Mouse (Mus musculus) ovary, adult 18-20 months (tissue): Measurements from ENCODE around the gene Emilin3.
"Not testable (repeated sequence)": the region's sequence is repeated elsewhere in the genome, so short reads cannot be mapped to it uniquely, and the experiment has no call there.

Source experiments
- DNase-seq: peaks from one replicate; pipeline ENCODE4 v3.0.0; 2022; ENCODE audit warnings: low spot score, mixed read lengths

Gene Emilin3

GRCm38 (mm10) chr2:160912231-160912671 is at the start of gene Emilin3:
TSS of gene Emilin3 (minus strand) at chr2:160912328.
- no peak for DNase-seq

GRCm38 (mm10) chr2:160960956-160961646 is 49.0 kb upstream of the Emilin3 start:
- no peak for DNase-seq

DNA sequence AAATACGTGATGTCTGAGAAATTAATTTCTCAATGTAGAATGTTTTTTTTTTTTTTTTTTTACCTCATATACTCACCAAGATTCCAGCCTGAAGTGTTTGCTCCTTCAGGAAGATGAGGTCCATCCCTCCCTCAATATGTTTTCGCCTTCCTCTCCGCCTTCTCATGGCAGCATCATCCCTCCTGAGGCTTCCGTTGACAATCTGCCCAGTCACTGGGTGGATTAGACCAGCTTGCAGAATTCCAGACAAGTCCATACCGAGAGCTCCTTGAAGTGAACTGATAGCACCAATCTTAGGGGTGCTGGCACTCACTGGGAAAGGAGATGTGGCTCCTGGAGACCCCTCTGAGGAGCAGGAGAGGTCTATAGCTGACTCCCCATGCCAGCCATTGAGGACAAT is 47.8 kb upstream of the Emilin3 start:
- no peak for DNase-seq

DNA sequence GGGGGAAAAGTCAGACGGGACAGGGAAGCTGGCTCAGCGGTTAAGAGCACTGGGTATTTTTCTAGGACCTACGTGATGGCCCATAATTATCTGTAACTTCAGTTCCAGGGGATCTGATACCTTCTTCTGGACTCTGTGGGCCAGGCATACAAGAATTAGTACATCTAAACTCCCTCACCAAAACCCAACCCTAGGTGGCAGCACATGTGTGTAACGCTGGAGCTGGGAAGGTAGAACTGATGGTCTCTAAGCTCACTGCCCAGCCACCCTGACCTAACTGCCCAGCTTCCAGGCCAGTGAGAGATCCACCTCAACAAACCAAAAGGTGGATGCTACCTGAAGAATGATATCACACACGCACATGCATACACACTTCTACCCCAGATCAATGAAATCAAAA is 46.6 kb upstream of the Emilin3 start:
- no peak for DNase-seq

- DNase-seq, result not testable (repeated sequence)
Measured at GRCm38 (mm10) chr2:160957801-160958200, 45.7 kb upstream of the Emilin3 start.

GRCm38 (mm10) chr2:160957307-160957706 is 45.2 kb upstream of the Emilin3 start:
- not testable (repeated sequence) for DNase-seq

- DNase-seq, result no peak
Measured at GRCm38 (mm10) chr2:160955331-160955730, 43.2 kb upstream of the Emilin3 start.

DNA sequence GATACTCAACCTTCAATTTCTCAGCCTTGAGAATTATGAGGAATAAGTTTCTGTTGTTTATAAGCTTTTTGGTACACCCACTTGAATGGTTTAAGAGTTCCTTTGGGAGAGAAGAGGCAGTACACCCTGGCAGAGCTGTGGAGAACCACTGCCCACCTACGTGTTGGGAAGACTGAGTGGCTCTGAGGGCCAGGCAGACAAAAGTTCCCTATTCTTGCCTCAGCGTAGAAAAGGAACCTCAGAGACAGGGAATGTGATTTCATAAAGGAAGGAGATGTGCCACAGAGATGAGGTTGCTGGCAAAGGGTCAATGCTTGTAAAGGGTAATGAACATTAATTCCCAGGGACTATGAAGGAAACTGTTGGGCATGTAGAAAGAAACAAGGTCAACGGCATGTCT is 42.4 kb upstream of the Emilin3 start:
- no peak for DNase-seq

DNA sequence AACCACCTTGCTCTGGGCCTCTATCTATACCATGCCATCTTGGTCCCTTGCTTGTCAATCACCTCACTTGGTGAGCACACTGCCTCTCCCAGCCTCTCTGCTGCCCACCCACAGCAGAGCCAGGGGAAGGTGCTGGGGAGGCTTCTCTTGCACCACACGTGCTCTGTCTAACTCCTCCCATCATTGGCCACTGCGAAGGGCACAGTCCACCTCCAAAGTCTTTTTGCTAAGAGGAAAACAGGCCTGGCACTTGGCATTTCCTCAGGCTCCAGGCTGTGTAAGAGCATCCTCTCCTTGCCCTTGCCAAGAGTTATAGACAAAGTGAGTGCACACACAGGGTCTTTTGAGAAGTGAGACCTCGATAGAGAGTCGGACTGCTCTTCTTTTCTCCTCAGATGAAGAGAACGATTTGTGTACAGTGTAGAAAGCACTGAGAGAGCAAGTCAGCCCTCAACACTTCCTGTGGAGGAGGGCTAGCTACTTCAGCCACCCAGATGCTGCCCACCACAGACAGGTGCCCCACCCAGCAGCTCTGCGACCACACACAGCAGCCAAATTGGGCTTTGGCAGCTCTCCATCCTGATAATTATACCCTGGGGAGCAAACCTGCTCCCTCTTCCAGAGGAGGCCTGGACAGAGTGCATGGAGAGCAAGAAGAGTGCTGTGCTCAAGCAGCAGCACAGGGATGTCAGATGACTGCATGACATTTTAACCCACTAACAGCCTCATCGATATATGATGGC is 41.2 kb upstream of the Emilin3 start:
- no peak for DNase-seq

DNA sequence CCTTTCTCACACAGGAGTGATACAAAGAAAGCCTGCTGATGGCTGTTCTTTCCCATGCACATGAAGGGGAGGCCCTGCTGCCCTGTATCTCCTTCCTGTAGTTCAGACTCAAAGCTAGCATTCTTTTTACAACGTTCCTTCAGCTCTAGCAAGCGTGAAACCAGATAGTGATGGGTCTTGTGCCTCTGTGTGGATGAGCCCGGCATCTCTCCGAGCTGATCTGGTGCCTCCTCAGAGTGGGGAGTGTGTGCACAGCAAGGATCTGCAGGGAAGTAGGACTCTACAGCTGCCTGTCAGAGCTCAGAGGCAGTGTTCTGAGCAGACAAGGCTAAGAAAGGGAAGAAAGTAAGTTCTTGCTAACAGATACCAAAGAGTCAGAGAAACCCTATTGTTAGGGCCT is 39.5 kb upstream of the Emilin3 start:
- no peak for DNase-seq

- DNase-seq, result no peak
Measured at GRCm38 (mm10) chr2:160942443-160942842, 30.3 kb upstream of the Emilin3 start.

- DNase-seq, result no peak
Measured at GRCm38 (mm10) chr2:160940930-160941709, 29.0 kb upstream of the Emilin3 start.

DNA sequence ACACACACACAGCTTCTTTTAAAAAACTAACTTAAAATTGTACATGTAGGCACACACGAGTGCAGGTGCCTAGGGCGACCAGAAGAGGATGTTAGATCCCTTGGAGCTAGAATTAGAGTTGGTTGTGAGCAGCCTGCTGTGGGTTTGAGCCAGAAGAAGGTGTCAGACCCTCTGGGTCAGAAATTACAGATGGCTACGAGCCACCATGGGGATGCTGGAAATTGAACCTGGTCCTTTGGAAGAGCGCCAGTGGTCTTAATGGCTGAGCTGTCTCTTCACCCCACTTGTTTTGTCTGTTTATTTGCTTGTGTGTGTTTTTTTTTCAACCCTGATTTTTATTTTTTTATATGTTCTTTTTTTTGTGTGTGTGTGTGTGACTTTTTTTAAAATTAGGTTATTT is 22.3 kb upstream of the Emilin3 start:
- no peak for DNase-seq

- DNase-seq, result no peak
Measured at GRCm38 (mm10) chr2:160933890-160934289, 21.8 kb upstream of the Emilin3 start.

DNA sequence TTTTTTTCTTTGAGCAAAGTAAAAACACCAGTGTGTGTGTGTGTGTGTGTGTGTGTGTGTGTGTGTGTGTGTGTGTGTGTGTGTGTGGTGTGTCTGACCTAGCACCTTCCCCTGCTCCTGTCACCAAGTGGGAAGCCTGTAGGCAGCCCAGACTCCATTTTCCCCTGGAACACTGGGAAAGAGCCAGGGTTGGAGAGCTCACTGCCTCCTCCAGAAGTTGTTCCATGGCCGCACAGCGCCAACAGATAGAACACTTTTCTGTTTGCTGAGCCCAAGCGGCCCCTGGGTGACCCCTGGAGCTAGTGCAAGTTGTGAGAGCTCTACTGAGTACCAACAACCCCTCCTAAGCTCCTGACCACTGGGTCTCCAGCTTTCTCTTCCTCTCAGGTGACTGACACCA is 20.9 kb upstream of the Emilin3 start:
- DNase-seq, result no peak

DNA sequence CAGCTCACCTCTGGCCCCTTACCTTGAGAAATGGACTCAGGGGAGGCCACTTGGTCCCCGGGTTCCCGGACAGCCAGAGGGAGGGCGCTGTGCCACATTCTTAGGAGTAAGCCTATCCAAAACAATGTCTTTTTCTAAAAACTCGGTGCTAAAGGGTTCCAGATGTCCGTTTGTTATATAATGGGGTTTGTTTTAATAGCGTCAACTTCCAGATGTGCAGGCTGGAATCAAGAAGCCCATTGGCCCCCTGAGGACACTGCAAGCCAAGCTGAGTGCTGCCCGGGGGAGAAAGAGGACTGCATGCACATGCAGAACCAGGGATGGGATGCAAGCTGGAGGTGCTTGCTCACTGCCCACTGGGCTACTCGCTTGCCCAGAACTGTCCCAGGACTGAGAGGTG is 20.2 kb upstream of the Emilin3 start:
- DNase-seq, result no peak

GRCm38 (mm10) chr2:160931378-160931777 is 19.2 kb upstream of the Emilin3 start:
- no peak for DNase-seq

- no peak for DNase-seq
Measured at GRCm38 (mm10) chr2:160925203-160925602, 13.1 kb upstream of the Emilin3 start.

GRCm38 (mm10) chr2:160921285-160921684 is 9.2 kb upstream of the Emilin3 start:
- DNase-seq, result no peak

GRCm38 (mm10) chr2:160918930-160919215 is 6.7 kb upstream of the Emilin3 start:
- DNase-seq, result no peak

- no peak for DNase-seq
Measured at GRCm38 (mm10) chr2:160918154-160918929, 6.2 kb upstream of the Emilin3 start.

GRCm38 (mm10) chr2:160917313-160917712 is 5.2 kb upstream of the Emilin3 start:
- DNase-seq, result no peak
